Mouse (Mus musculus): ENCODE results near the gene Gm11213.

Gene Gm11213

DNA sequence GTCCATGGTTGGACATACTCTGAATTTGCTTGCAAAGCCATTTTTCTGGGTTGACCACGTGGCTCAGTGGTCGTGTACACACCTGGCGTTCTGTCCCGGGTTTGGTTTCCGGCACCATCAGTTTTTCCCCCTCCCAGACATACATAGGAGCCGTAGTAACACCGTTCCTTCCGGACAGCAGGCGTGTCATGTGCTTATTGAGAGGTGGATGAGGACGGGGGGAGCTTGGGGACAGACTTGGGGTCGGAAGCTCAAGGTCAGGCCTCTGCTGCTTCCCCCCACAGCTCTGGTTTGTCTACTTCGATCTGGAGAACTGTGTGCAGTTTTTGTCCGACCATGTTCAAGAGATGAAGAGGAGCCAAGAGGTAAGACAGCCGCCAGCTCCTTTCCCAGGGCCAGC lies 25.4 kb downstream of the Gm11213 start:
- no peak for DNase-seq (ENCODE audit: low spot score)

DNA sequence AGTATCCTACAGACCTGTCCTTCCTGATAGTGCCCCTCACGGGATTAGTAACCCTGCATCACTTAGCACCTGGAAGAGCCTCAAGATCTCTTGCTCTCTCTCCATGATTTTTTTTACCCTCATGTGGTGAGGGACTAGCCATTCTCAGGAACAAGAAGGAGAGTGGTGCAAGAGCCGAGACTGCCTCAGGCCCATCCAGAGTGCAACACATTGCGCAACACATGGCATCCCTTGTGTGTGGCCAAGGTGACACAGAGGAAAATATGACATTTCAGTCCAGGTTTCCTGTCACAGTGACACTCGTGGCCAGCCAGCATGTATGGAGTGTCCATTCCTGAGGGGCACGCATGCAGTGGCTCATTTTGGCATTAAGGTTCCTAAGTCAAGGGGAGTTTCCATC lies 32.4 kb downstream of the Gm11213 start:
- DNase-seq (ENCODE audit: low spot score), result no peak

DNA sequence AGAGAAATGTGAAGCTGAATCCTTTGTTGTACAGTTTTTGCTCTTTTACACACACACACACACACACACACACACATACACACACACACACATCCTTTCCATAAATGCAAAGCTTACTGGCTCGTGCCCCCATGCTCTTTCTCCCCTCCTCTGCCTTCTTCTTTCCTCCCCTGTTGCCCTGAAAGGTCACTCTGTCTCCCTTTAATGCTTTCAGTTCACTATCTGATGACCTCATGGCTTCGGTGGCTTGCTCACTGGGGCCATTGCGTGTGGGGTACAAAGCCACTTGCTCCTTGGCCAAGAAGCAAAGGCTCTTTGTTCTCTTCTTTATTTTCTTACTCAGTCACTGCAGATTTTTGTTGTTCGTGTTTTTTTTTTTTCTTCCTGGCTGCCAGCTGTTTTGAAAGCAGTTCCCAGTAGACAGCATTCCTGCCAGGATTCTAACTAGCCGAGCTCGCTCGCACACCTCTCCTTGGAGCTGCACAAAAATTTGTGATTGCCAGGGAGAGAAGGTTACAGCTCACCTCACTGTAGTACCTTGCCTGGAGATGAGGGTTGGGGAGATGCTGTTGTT lies 34.8 kb downstream of the Gm11213 start:
- no peak for DNase-seq (ENCODE audit: low spot score)

DNA sequence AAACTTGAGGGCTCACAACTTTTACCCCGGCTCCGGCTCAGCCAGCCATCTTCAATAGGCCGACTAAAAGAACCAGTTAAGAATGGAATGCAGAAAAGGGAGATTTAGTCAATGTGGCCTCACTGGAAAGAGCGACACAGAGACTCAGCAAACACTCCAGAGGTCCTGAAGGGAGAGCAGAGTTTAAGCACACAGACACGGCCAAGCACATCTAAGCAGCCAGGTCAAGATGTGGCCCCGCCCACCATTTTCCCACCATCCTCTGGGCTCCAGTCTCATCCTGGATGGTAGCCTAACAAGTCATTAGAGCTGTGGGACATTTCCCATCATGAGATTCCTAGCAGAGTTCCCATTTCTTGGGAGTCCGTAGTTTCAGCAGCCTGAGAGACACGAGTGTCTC lies 35.7 kb downstream of the Gm11213 start:
- DNase-seq (ENCODE audit: low spot score), result no peak

GRCm38 (mm10) chr4:63567712-63568390 lies 37.2 kb downstream of the Gm11213 start:
- no peak for DNase-seq (ENCODE audit: low spot score)

GRCm38 (mm10) chr4:63562742-63563141 lies 42.3 kb downstream of the Gm11213 start:
- no peak for DNase-seq (ENCODE audit: low spot score)

GRCm38 (mm10) chr4:63561861-63562675 lies 43.0 kb downstream of the Gm11213 start:
- DNase-seq (ENCODE audit: low spot score), result no peak

DNA sequence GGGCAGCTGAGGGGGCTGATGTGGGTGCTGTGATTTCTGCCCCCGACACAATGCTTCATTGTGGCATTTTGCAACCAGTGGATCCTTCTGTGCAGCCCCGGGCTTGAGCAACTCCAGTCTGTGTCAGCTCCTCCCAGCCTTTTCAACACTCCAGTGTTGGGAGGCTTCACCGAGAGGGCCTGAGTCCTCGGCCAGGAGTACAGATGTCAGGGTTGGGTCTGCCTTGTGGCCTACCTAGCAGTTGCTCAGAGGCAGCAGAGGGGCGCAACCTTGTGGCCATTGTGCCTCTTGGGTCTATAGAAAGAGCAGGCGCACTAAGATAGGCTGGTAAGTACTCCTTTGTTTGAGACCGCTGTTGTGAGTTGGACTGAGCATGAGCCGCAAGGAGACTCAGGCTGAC lies 45.0 kb downstream of the Gm11213 start:
- no peak for DNase-seq (ENCODE audit: low spot score)

DNA sequence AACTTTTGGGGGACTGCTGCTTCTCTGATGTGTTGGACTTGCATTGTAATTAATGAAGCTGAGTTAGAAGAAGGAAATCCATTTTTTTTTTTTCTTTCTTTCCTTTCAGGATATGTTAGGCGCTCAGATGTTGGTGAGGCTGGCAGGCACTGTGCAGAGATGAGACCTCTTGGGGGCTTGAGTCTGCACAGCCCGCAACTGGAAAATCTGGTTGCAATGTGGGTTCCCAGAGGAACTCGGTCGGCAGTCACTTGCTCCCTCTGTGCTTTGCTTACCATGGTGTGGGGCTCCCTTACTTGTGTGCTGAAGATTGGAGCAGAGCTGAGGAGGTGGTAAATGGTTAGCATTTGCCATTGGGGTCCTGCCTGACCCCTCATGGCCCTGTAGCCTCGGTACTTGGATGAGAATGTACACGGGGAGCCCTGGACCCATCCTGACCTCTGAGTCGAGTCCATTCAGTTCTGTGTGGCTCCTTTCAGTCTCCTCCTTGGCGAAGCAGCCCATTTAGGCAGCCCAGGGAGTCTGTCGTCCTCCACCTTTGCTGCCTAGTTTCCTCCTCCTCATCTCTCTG lies 45.8 kb downstream of the Gm11213 start:
- DNase-seq (ENCODE audit: low spot score), result no peak

DNA sequence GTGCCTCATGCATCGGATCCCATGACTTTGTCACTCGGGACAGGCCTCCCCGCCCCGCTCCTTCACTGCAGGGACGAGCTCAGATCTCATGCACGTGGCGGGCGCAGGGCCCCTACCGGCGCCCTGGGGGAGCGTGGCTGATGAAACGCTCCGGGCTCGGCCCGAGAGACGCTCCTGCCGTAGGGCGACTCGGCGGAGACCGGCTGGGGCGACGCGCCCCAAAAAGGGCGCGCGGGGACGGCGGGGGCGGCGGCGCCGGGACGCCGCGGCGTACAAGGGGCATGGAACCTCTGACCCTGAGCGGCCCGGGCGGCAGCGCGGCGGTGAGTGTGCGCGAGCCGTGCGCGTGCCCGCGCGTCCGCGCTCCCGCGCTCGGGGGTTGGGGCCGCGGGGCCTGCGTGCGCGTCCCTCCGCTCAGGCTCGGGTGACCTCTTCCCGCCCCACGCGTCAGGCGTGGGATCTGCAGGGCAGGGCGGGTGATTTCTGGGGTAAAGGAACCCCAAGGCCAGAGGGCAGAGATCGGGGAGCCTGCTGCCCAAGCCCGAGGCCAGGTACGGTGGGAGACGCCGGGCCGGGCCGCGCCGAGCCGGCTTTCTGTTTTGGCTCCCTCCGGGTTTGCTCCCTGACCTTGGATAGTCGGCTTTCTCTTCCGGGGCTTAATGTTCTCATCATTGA lies 46.5 kb downstream of the Gm11213 start, which contains the start of gene Tmem268:
Gene Tmem268, plus strand, starts transcription at position 375 of the 675 bp plus-strand sequence.
- DNase-seq (ENCODE audit: low spot score), result peak; percentile 70

DNA sequence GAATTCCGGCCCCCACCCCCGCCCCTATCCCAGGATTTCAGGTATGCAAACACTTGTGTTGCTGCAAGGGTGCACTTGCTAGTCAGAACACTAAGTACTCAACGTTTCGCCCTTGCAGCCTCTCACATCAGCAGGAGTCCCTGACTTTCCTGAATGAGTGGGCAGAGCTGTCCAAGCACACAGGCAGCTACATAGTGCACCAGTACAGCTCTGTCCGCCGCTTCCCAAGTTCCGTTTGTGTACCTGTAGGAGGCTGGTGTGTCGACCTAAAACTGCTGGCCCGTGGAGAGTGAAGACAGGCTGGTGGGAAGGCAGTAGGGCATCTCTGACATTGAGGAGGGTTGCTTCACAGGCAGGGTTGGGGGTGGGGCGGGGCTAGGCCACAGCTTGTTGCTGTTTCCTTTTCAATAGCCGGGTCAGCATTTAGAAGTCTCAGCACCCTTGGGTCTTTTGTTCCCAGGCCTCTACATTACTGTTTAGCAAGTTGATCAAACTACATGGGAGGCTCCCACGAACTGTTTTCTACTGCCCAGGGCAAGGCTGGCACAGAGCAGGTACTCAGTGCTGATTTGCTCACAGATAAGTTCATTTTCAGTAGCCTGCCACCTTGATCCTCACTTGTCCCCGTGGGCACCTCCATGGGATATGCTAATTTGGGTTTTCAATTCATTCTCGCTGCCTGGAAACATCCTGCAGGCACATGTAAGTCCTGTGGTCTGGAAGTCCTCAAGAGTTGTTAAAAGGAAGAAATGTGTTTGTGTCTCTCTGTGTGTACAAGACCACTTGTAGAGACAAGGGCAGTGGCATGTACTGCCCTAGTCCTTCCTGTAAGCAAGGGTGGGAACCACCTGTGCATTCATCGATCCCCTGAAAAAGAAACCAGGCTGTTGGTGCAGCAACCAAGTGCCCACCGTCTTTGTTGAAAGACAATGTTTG lies 47.7 kb downstream of the Gm11213 start:
- no peak for DNase-seq (ENCODE audit: low spot score)

GRCm38 (mm10) chr4:63556665-63557064 lies 48.4 kb downstream of the Gm11213 start:
- DNase-seq (ENCODE audit: low spot score), result no peak

DNA sequence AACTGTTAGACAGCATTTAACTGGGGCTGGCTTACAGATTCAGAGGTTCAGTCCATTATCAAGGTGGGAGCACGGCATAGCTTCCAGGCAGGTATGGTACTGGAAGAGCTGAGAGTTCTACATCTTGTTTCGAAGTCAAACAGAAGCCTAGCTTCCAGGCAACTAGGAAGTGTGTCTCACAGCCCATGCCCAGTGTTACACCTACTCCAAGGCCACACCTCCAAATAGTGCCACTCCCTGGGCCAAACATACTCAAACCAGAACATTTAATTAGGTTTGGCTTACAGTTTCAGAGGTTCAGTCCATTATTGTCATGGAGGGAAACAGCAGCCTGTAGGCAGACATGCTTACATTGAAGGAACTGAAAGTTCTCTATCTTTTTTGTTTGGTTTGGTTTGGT lies 50.0 kb downstream of the Gm11213 start:
- DNase-seq (ENCODE audit: low spot score), result no peak

DNA sequence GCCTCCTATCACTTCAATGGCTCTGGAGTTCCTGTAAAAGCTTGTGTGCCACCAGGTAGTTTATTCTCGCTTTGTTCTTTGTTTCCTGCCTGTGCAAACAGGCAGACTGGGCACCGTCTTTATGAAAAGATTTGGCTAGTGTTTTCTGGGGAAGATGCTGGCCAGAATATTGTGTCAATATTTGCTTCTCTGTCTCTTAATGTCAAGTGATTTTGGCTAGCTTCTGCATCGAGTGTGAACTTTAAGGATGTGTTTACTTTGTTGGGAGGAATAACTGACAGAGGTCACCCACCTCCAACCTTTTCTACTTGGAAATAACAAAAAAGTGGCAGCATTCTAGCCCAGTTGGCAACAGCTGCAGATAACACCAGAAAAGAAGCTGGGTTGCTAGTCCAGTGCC lies 50.4 kb downstream of the Gm11213 start:
- DNase-seq (ENCODE audit: low spot score), result no peak

GRCm38 (mm10) chr4:63553789-63554576 lies 51.1 kb downstream of the Gm11213 start:
- no peak for DNase-seq (ENCODE audit: low spot score)

GRCm38 (mm10) chr4:63552865-63553264 lies 52.2 kb downstream of the Gm11213 start:
- no peak for DNase-seq (ENCODE audit: low spot score)

DNA sequence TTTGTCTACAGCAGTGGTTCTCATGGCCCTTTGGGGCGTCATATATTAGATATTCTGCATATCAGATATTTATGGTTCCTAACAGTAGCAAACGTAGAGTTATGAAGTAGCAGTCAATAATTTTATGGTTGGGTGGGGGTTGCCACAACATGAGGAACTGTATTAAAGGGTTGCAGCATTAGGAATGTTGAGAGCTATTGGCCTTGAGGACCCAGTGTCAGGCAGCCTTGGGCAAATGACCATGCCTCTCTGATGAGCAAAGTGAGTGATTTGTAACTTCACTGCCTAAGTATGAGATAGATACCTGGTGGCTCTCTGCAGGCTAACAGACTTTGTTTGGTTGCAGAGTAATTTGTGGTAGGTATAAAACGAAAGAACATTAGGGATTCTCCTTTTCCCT lies 54.2 kb downstream of the Gm11213 start:
- DNase-seq (ENCODE audit: low spot score), result no peak

DNA sequence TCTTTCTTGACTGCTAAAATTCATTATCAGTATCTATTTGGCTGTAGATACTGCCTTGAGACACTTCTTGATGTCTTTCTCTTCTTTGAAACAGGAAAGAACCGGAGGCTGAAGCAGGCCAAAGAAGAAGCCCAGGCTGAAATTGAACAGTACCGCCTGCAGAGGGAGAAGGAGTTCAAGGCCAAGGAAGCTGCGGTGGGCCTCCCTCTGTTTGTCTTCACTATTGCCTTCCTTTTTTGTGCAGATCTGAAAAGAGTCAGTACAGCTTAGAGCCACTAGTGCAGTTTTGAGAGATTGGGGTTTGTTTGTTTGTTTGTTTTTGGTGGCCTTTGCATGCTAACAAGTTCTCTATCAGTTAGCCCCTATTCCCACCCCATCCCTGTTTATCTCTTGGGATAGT lies 56.6 kb downstream of the Gm11213 start:
- no peak for DNase-seq (ENCODE audit: low spot score)

DNA sequence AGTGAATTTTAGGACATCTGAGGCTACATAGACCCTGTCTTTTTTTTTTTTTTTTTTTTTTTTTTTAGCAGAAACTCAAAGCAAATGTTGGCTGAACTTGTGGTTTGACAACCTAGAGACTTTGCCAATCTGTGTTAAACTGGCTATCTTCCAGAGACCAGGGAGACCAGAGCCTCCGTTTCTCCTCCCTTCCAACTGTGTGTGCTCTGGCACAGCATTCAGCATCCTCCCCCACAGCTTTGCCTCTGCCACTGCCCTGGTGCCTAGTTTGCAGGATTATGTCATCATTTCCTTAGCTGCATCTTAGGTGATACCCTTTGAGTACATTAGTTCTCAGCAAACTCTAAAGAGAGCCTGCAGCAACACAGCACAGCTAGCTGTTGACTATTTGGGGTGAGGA lies 57.3 kb downstream of the Gm11213 start:
- DNase-seq (ENCODE audit: low spot score), result peak; percentile 55
